Mouse (Mus musculus) splenic B cell, adult 2 months (primary cell): ENCODE measurements around the gene Gm20388.
A peak's percentile ranks its signal among the peaks of the same experiment; 100 is the strongest.

Experiments used
- DNase-seq: peaks from one replicate; pipeline ENCODE4 v3.0.0-alpha.2; 2011; ENCODE audit warnings: low read depth, low spot score
- H3K27me3 ChIP-seq: 2 replicates; pipeline ENCODE4 v1.6.1; 2012; ENCODE audit warnings: mild to moderate bottlenecking, low read length, moderate library complexity, mixed read lengths; ENCODE audit not compliant: control insufficient read depth, poor library complexity, insufficient read depth, severe bottlenecking
- H3K36me3 ChIP-seq: 2 replicates; pipeline ENCODE4 v1.6.1; 2012; ENCODE audit warnings: mild to moderate bottlenecking, low read length, moderate library complexity, mixed read lengths; ENCODE audit not compliant: control insufficient read depth, poor library complexity, insufficient read depth, severe bottlenecking

The Gm20388 gene

GRCm38 (mm10) chr8:120528332-120528731, 617.7 kb downstream of the Gm20388 start:
- no peak for DNase-seq
- Histone ChIP-seq H3K27me3 (no peaks in the 10 kb centered on the region; the same call in 1 of the 2 replicates), H3K36me3 (no peaks in the 10 kb centered on the region)

DNA sequence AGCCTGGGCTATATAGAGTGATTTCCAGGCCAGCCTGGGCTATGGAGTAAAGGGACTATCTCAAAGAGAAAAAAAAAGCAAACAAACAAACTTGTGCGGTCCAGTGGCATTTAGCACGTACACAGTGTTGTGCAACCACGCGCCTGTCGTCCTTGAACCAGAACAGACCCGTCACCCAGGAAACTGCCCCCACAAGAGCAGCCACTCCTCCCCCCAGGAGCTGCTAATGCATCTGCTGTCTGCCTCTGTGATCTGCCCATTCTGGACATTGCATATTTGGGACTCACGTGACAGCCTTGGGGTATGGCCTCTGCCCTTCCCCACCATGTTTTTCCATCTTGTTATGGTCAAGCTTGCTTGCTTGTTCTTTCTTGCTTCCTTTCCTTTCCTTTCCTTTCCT, 618.6 kb downstream of the Gm20388 start:
- DNase-seq: peak; percentile 66
- H3K36me3 ChIP-seq: no peaks in the 10 kb centered on the region
- no peaks in the 10 kb centered on the region; the same call in 1 of the 2 replicates for H3K27me3 ChIP-seq

- Histone ChIP-seq H3K27me3 (no peaks in the 10 kb centered on the region; the same call in 1 of the 2 replicates), H3K36me3 (no peaks in the 10 kb centered on the region)
- no peak for DNase-seq
Observed at GRCm38 (mm10) chr8:120530954-120531656, 620.5 kb downstream of the Gm20388 start.

- DNase-seq: no peak
- no peaks in the 10 kb centered on the region for H3K36me3 ChIP-seq
- H3K27me3 ChIP-seq: no peaks in the 10 kb centered on the region; the same call in 1 of the 2 replicates
Observed at GRCm38 (mm10) chr8:120531775-120532516, 621.3 kb downstream of the Gm20388 start.

- peak; percentile 44 for DNase-seq
- H3K27me3 ChIP-seq: no peaks in the 10 kb centered on the region; the same call in 1 of the 2 replicates
- no peaks in the 10 kb centered on the region for H3K36me3 ChIP-seq
Observed at GRCm38 (mm10) chr8:120532517-120533215, 622.0 kb downstream of the Gm20388 start.

- no peak for DNase-seq
- Histone ChIP-seq H3K27me3 (no peaks in the 10 kb centered on the region; the same call in 1 of the 2 replicates), H3K36me3 (no peaks in the 10 kb centered on the region)
Observed at GRCm38 (mm10) chr8:120533380-120533779, 622.7 kb downstream of the Gm20388 start.

GRCm38 (mm10) chr8:120534080-120534479, 623.4 kb downstream of the Gm20388 start:
- Histone ChIP-seq H3K36me3 (no peaks in the 10 kb centered on the region), H3K27me3 (no peaks in the 10 kb centered on the region; the same call in 1 of the 2 replicates)
- DNase-seq: no peak

GRCm38 (mm10) chr8:120534504-120535368, 624.1 kb downstream of the Gm20388 start:
- no peaks in the 10 kb centered on the region for H3K36me3 ChIP-seq
- peak; percentile 79 for DNase-seq
- H3K27me3 ChIP-seq: no peaks in the 10 kb centered on the region; the same call in 1 of the 2 replicates

DNA sequence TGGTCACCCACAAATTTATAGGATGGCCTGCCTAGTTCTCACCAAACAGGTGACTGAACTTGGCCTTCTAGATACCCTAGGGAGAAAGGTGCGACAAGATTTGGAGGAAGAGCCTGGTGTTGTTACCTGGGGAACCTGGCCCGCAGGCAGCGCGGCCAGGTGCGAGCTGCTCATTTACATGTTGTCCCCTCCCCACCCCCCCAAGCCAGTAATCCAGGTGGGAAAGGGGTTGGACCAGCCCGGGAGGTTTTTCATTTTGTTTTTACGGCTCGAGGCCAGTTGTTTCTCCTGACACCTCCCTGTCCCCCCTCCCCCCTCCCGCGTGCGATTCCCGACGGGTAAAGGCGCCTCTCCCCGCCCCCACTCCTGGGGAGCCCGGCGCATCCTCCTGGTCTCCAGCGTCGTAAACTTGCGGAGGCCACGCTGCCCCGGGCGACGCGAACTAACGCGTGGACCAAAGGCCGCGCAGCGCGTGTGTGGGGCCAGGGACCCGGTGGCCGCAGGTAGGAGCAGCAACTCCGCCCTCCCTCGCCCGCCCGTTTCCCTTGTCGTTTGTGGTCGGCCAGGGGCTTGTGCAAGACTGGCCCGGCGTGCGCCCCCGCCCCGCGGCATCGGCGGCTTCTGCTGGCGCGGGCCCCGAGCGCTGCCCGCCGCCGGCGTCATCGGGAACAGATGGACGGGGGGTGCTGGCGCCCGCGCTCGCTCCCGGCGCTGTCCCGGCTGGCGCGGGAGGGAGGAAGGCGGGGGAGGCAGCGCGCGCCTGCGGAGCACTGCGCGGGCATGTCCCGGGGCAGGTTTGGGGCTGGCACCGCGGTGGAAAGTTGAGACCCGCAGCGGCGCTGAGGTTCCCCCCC, 625.0 kb downstream of the Gm20388 start:
- H3K27me3 ChIP-seq: no peaks in the 10 kb centered on the region; the same call in 1 of the 2 replicates
- peak; percentile 40 for DNase-seq
- no peaks in the 10 kb centered on the region for H3K36me3 ChIP-seq

DNA sequence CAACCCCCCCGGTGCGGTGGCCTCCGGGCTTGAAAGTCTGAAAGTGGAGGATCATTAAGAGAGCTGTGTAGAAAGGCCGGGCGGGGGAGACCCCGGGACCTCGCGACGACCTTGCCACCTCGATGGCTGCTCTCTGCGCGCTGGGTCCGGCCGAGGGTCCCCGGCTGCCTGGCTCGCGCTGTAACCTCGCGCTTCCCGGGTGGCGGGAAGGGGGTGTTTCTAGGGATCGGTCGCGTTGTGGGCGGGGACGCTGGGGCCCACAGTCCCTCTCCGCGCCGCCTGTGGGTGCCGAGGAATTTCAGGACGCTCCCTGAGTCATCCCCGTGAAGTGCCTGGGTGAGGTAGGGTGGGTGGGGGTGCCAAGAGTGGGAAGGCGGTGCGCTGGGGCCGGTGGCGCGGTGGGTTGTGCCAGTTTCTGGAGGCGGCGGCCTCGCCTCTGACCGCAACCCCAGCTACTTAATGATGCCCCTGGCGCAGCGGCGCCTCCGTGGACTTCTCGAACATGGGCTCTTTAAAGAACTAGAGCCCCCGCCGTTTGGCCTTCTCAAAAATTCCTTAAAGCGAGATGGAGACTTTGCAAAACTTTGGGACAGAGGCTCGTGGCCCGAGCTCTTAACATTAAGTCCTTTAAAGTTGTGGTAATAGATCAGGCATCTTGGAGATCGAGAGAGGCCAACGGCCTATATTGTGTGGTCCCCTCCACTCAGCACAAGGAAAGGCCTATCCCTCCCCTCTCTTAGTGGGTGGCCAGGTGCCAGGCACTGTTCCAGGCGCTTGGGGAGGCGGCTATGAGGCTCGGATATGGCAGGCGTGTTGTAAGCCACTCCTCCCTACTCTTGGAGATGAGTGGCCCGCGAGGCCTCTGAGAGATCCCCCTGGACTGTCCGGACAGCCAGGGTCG, 625.9 kb downstream of the Gm20388 start:
- H3K36me3 ChIP-seq: no peaks in the 10 kb centered on the region
- peak; percentile 39 for DNase-seq

DNA sequence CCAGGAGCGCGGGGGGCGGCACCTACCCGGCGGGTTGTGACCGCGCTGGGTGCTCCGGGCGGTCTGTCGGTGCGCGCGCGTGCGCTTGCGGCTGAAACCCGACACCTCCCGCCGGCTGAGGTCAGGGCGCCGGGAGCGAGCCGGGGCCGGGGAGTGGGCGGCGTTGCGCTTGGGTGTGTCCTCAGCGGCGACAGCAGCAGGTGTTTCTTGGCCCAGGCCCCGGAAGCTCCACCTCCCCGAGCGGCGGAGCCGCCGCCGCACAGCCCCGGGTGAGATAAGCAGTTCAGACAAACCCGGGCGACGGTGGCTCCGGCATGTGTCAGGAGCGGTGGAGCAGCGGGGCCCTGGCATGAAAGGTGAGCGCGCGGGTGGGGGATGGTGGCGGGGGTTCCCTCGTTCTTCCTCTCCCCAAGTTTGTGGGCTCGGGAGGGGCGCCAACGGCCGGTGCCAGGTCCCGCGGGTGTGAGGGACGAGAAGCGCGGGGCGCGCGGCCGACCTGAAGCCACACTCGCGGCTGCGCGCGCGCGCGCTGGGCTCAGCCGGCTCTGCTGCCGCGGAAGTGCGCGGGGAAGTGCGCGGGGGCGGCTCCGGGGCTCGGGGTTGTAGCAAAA, 626.7 kb downstream of the Gm20388 start:
- no peaks in the 10 kb centered on the region for H3K27me3 ChIP-seq
- peak; percentile 83 for DNase-seq
- no peaks in the 10 kb centered on the region for H3K36me3 ChIP-seq

More for the DNA sequence above, 625.9 kb downstream of the Gm20388 start:
- H3K27me3 ChIP-seq: no peaks in the 10 kb centered on the region

GRCm38 (mm10) chr8:120537818-120538396, 627.3 kb downstream of the Gm20388 start:
- DNase-seq: no peak
- Histone ChIP-seq H3K36me3 (no peaks in the 10 kb centered on the region), H3K27me3 (no peaks in the 10 kb centered on the region)
